Mouse (Mus musculus): ENCODE results near the gene 1700001L19Rik. TPM values are rescaled to one million over a fixed set of nuclear protein-coding genes. Genes with fewer than 3 reads are reported as not detected.
"Not testable (repeated sequence)": the region's sequence is repeated elsewhere in the genome, so short reads cannot be mapped to it uniquely, and the experiment has no call there.

Gene 1700001L19Rik
- polyA plus RNA-seq (2015; fragmentation: Nextera tagmentation; extraction: Ambion mirVana): 0.37 and 0.62 TPM in 2 replicates

- Histone ChIP-seq H3K27ac (no peak within 1 kb of the TSS), H3K27me3 (peaks cover 9% of the 10 kb centered on the region; the same call in 1 of the 2 replicates), H3K9ac (0 out of 2 replicates have a peak within 1 kb of the TSS, but pooled peaks have one; percentile 21), H3K4me2 (peak within 1 kb of the TSS; percentile 47), H3K4me1 (peaks cover 6% of the 10 kb centered on the region), H3K36me3 (peaks cover 10% of the 10 kb centered on the region), H3K4me3 (peak within 1 kb of the TSS; percentile 18), H3K9me3 (no peaks in the 10 kb centered on the region)
- WGBS: 10% methylated on average over 10 of the region's 10 CpGs
- ATAC-seq (ENCODE audit: insufficient number of reproducible peaks, insufficient read depth, low FRiP score, low TSS enrichment, low read depth): no peak
Measured at GRCm38 (mm10) chr13:68597199-68597598, at the start of gene 1700001L19Rik. TSS of gene 1700001L19Rik (plus strand) at chr13:68597421.

DNA sequence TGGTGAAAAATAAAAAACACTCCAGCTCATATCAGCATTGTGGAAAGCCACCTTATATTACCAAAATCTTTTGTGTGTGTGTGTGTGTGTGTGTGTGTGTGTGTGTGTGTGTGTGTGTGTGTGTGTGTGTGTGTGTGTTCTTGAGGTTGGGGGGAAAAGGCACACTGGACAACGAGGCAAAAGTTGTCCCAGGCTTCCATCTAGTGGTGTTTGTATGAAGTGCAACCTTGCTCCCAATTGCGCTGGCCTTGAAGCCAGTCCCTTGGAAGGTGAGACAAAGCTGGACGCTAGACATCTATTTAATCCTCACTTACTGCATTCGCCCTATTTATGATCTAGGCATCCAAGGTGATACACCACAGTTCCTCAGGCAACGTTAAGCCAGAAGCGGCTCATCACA, 43.8 kb upstream of the 1700001L19Rik start:
- not testable (repeated sequence) for H3K27me3 ChIP-seq, H3K9me3 ChIP-seq, H3K4me2 ChIP-seq

DNA sequence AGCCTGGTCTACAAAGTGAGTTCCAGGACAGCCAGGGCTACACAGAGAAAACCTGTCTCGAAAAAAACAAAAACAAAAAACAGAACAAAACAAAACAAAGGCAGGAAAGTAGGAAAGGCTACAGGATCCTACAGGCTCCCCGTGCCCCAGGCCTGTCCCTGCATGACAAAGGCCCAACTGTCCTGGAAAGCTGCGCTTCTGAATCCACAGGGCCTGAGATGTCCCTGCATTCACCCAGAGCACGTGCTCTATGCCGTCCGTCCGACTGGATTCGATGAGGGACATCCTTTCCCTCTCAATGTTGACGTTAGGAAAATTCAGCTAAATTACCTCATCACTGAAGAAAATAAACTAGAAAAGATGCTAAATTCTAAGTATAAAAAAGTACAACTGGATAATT, 29.1 kb upstream of the 1700001L19Rik start:
- no peaks in the 10 kb centered on the region for H3K27me3 ChIP-seq
- no peak for ATAC-seq (ENCODE audit: insufficient number of reproducible peaks, insufficient read depth, low FRiP score, low TSS enrichment, low read depth)
- 94% methylated on average over 9 of the region's 9 CpGs for WGBS
- H3K4me1 ChIP-seq: no peaks in the 10 kb centered on the region
- H3K4me3 ChIP-seq: no peak overlapping the region
- no peaks in the 10 kb centered on the region for H3K9me3 ChIP-seq
- H3K27ac ChIP-seq: no peak overlapping the region
- H3K36me3 ChIP-seq: peaks cover 80% of the 10 kb centered on the region
- H3K4me2 ChIP-seq: no peak overlapping the region
- H3K9ac ChIP-seq: no peak overlapping the region

More for the DNA sequence above, 43.8 kb upstream of the 1700001L19Rik start:
- 36% methylated on average over 6 of the region's 6 CpGs for WGBS
- not testable (repeated sequence) for H3K4me3 ChIP-seq; H3K4me1 ChIP-seq; H3K36me3 ChIP-seq; H3K27ac ChIP-seq; H3K9ac ChIP-seq; ATAC-seq (ENCODE audit: insufficient number of reproducible peaks, insufficient read depth, low FRiP score, low TSS enrichment, low read depth)

DNA sequence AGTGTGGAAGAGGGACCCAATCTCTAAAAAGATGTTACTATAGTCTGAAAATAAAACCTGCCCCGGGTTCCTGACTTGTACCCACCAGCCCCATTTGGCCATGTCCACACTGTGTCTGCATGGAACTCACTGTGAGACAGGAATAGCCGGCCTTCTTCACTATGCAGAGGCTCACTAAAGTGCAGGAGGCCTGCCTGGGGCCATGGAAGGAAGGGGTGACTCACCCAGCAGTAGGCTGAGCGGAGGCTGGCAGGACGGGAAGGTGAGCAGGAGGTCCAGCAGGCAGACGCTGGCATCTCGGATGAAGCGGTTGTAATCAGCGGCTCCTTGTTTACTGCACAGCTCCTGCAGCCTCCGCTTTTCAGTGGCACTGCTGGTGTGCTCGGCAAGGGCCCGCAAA, 28.7 kb upstream of the 1700001L19Rik start:
- WGBS: 92% methylated on average over 11 of the region's 11 CpGs

GRCm38 (mm10) chr13:68569589-68570336, 27.5 kb upstream of the 1700001L19Rik start:
- Histone ChIP-seq H3K9ac (no peak overlapping the region), H3K4me1 (no peaks in the 10 kb centered on the region), H3K4me3 (no peak overlapping the region), H3K9me3 (no peaks in the 10 kb centered on the region), H3K27ac (0 out of 2 replicates have a peak overlapping the region, but pooled peaks have one; percentile 33), H3K36me3 (peaks cover 71% of the 10 kb centered on the region), H3K4me2 (no peak overlapping the region), H3K27me3 (no peaks in the 10 kb centered on the region)
- no peak for ATAC-seq (ENCODE audit: insufficient number of reproducible peaks, insufficient read depth, low FRiP score, low TSS enrichment, low read depth)
- 67% methylated on average over 17 of the region's 17 CpGs for WGBS

More for the DNA sequence above, 28.7 kb upstream of the 1700001L19Rik start:
- Histone ChIP-seq H3K9me3 (no peaks in the 10 kb centered on the region), H3K27ac (no peak overlapping the region), H3K4me2 (no peak overlapping the region), H3K4me1 (no peaks in the 10 kb centered on the region), H3K4me3 (no peak overlapping the region), H3K27me3 (no peaks in the 10 kb centered on the region), H3K36me3 (peaks cover 77% of the 10 kb centered on the region), H3K9ac (no peak overlapping the region)
- ATAC-seq (ENCODE audit: insufficient number of reproducible peaks, insufficient read depth, low FRiP score, low TSS enrichment, low read depth): no peak

- H3K36me3 ChIP-seq: peaks cover 64% of the 10 kb centered on the region
- H3K4me2 ChIP-seq: no peak overlapping the region
- no peak overlapping the region for H3K27ac ChIP-seq
- no peak for ATAC-seq (ENCODE audit: insufficient number of reproducible peaks, insufficient read depth, low FRiP score, low TSS enrichment, low read depth)
- H3K4me1 ChIP-seq: no peaks in the 10 kb centered on the region
- no peaks in the 10 kb centered on the region for H3K9me3 ChIP-seq
- 91% methylated on average over 19 of the region's 19 CpGs for WGBS
- H3K4me3 ChIP-seq: no peak overlapping the region
- no peaks in the 10 kb centered on the region for H3K27me3 ChIP-seq
- H3K9ac ChIP-seq: no peak overlapping the region
Measured at GRCm38 (mm10) chr13:68572247-68572646, 25.0 kb upstream of the 1700001L19Rik start.

GRCm38 (mm10) chr13:68572966-68573913, 24.0 kb upstream of the 1700001L19Rik start:
- H3K4me2 ChIP-seq: no peak overlapping the region
- WGBS: 61% methylated on average over 10 of the region's 10 CpGs
- H3K9ac ChIP-seq: no peak overlapping the region; the same call in 1 of the 2 replicates
- H3K27ac ChIP-seq: peak overlapping the region; percentile 62; the same call in 1 of the 2 replicates
- no peaks in the 10 kb centered on the region for H3K9me3 ChIP-seq
- H3K4me1 ChIP-seq: no peaks in the 10 kb centered on the region
- H3K27me3 ChIP-seq: no peaks in the 10 kb centered on the region
- peaks cover 66% of the 10 kb centered on the region for H3K36me3 ChIP-seq
- H3K4me3 ChIP-seq: no peak overlapping the region
- no peak for ATAC-seq (ENCODE audit: insufficient number of reproducible peaks, insufficient read depth, low FRiP score, low TSS enrichment, low read depth)

DNA sequence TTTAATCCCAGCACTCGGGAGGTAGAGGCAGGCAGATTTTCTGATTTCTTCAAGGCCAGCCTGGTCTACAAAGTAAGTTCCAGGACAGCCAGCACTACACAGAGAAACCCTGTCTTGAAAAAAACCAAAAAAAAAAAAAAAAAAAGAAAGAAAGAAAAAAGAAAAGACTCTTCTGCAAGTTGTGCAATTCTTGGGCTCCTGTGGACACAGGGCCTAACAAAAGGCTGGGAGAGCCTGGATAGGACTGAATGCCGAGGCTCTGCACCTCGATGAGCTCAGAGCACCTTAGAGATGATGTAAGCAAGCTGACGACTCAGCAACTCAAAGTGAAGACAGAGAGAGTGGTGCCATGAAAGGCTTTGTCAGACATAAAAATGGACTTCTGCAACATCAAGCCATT, 22.8 kb upstream of the 1700001L19Rik start:
- Histone ChIP-seq H3K9me3 (no peaks in the 10 kb centered on the region), H3K27me3 (no peaks in the 10 kb centered on the region), H3K4me2 (no peak overlapping the region), H3K4me3 (no peak overlapping the region), H3K9ac (no peak overlapping the region), H3K4me1 (no peaks in the 10 kb centered on the region), H3K27ac (no peak overlapping the region), H3K36me3 (peaks cover 62% of the 10 kb centered on the region)
- no peak for ATAC-seq (ENCODE audit: insufficient number of reproducible peaks, insufficient read depth, low FRiP score, low TSS enrichment, low read depth)
- WGBS: 84% methylated on average over 4 of the region's 4 CpGs

- no peaks in the 10 kb centered on the region for H3K27me3 ChIP-seq
- no peak for ATAC-seq (ENCODE audit: insufficient number of reproducible peaks, insufficient read depth, low FRiP score, low TSS enrichment, low read depth)
- peaks cover 33% of the 10 kb centered on the region for H3K36me3 ChIP-seq
- no peaks in the 10 kb centered on the region for H3K9me3 ChIP-seq
- 88% methylated on average over 7 of the region's 7 CpGs for WGBS
- H3K4me2 ChIP-seq: no peak overlapping the region
- H3K27ac ChIP-seq: no peak overlapping the region
- H3K9ac ChIP-seq: no peak overlapping the region
- no peak overlapping the region for H3K4me3 ChIP-seq
- peaks cover 8% of the 10 kb centered on the region for H3K4me1 ChIP-seq
Measured at GRCm38 (mm10) chr13:68577945-68578344, 19.3 kb upstream of the 1700001L19Rik start.

DNA sequence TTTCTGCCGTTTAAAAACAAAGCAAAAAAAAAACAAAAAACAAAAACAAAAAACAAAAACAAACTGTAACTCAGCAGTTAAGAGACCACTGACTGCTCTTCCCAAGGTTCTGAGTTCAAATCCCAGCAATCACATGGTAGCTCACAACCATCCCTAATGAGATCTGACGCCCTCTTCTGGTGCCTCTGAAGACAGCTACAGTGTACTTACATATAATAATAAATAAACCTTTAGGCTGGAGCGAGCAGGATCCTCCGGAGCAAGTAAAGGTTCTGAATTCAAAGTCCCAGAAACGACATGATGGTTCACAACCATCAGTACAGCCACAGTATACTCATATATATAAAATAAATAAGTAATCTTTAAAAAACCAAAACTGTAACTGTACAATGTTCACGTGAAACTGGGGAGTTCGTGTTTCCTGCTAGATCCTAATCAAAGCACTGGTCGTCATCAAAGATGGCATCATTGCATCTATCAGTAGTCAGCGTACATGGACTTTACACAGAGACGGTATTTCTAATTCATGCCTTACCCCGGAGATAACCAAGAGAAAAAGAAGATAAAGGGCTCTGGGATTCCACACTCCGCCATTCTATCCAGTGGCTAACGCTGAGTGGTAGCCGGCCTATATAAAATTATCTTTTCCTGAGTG, 16.0 kb upstream of the 1700001L19Rik start:
- ATAC-seq (ENCODE audit: insufficient number of reproducible peaks, insufficient read depth, low FRiP score, low TSS enrichment, low read depth): peak; percentile 6; the same call in 1 of the 2 replicates
- no peaks in the 10 kb centered on the region for H3K9me3 ChIP-seq
- peak overlapping the region; percentile 89 for H3K4me2 ChIP-seq
- no peaks in the 10 kb centered on the region for H3K27me3 ChIP-seq
- 23% methylated on average over 14 of the region's 14 CpGs for WGBS
- peak overlapping the region; percentile 85 for H3K9ac ChIP-seq
- H3K4me1 ChIP-seq: peaks cover 15% of the 10 kb centered on the region
- peak overlapping the region; percentile 80 for H3K4me3 ChIP-seq
- peak overlapping the region; percentile 84 for H3K27ac ChIP-seq
- H3K36me3 ChIP-seq: peaks cover 49% of the 10 kb centered on the region
